Mouse (Mus musculus) heart, adult 2 months (tissue): ENCODE data around the gene Tifab.

Source experiments
- CTCF ChIP-seq: fragments of 200-600 bp; IDR thresholded peaks from 2 replicates; pipeline ENCODE4 v1.8.1; 2022; ENCODE audit warnings: antibody characterized with exemption, mild to moderate bottlenecking, moderate library complexity
- EP300 ChIP-seq: fragments of 200-500 bp; IDR thresholded peaks from 2 replicates; pipeline ENCODE4 v1.6.1; 2011; ENCODE audit warnings: low read depth, low read length, control low read depth; ENCODE audit not compliant: insufficient read depth
- POLR2A ChIP-seq: fragments of 200-500 bp; IDR thresholded peaks from 2 replicates; pipeline ENCODE4 v1.6.1; 2011; ENCODE audit warnings: mild to moderate bottlenecking, low read depth, low read length, control low read depth; ENCODE audit not compliant: insufficient read depth

GRCm38 (mm10) chr13:56221995-56222848 is 43.5 kb upstream of the Tifab start:
- TF ChIP-seq EP300 (no peak), CTCF (no peak), POLR2A (no peak)
